Mouse (Mus musculus): ENCODE measurements around the gene Itpr1. TPM values are rescaled to one million over a fixed set of nuclear protein-coding genes. Genes with fewer than 3 reads are reported as not detected.

Itpr1 gene
- polyA plus RNA-seq, 1 experiment = 42.5 TPM

DNA sequence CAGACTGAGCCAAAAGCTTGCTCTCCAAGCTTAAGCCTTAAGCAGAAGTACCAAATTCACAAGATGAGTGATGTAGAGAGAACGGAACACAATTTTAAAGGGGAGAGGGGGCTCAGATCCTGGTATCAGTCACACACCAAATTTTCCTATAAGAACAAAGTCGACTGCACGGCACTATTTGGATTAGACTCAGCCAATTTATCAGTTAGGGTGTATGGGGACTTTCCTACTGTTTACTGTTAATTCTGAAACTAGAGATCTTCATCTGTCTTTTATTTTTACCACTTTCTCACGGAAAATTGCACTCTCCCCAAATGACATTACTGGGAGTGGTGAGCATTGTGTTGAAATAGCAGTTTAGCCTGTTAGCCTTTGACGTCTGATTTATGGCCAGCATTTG, 269.6 kb downstream of the Itpr1 start:
- Histone ChIP-seq H3K9me3 (replicated peaks; ENCODE audit: control insufficient read depth, insufficient read depth, low read length, poor library complexity, severe bottlenecking) (no peaks in the 10 kb centered on the region), H3K36me3 (ENCODE audit: control insufficient read depth, insufficient read depth, low read length, poor library complexity, severe bottlenecking) (peaks cover 11% of the 10 kb centered on the region), H3K4me1 (ENCODE audit: control insufficient read depth, insufficient read depth, low read length) (no peaks in the 10 kb centered on the region), H3K27ac (ENCODE audit: insufficient read depth, low read length) (no peak overlapping the region), H3K9ac (ENCODE audit: low read depth, poor library complexity, severe bottlenecking) (no peak overlapping the region), H3K27me3 (ENCODE audit: control insufficient read depth, insufficient read depth, low read length, poor library complexity, severe bottlenecking) (no peaks in the 10 kb centered on the region), H3K4me3 (ENCODE audit: low read depth, low read length) (no peak overlapping the region)
- no peak for TF ChIP-seq CTCF (IDR thresholded peaks at IDR 0.05; ENCODE audit: low read depth, low read length)
- no peak for TF ChIP-seq EP300 (IDR thresholded peaks at IDR 0.05; ENCODE audit: insufficient read depth, low read depth, low read length)
- TF ChIP-seq POLR2A (IDR thresholded peaks at IDR 0.05; ENCODE audit: insufficient read depth, low read length) = no peak

DNA sequence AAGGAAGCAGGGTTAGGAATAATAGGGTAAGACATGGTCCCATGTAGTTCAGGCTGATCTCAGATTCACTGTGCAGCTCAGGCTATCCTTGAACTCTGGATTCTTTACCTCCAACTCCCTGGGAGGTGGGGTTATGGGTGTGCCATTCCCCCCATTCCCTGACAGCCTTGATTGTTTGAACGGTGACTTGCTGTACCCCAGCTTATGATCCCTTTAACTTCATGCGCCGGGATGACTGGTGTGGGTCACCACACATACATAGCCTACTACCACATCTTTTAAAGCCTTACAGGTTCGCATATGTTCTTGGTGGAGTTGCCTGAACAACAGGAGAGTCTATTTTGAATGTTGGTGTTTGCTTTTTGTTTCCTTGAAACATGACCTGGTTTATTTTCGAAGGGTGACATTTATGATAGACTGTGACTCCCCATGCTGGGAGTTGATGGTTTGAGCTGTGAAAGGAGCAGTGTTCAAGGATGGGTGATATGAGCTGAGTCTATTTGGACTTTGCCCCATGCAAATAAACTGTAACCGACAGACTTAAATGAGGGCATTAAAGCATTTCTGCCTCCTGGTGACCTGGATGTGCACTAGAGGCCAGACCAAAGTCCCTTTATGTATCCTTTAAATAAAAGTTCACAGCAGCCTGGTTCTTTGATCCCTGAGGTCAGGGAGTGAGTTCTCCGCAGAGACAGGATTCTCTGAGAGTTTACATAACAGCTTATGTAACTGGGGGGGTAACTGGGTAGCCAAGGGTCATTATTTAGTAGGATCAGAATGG, 273.5 kb downstream of the Itpr1 start:
- no peak overlapping the region for H3K4me3 ChIP-seq (ENCODE audit: low read depth, low read length)
- H3K9ac ChIP-seq (ENCODE audit: low read depth, poor library complexity, severe bottlenecking) = no peak overlapping the region
- H3K4me1 ChIP-seq (ENCODE audit: control insufficient read depth, insufficient read depth, low read length) = no peaks in the 10 kb centered on the region
- no peaks in the 10 kb centered on the region for H3K27me3 ChIP-seq (ENCODE audit: control insufficient read depth, insufficient read depth, low read length, poor library complexity, severe bottlenecking)
- TF ChIP-seq POLR2A (IDR thresholded peaks at IDR 0.05; ENCODE audit: insufficient read depth, low read length) (no peak), EP300 (IDR thresholded peaks at IDR 0.05; ENCODE audit: insufficient read depth, low read depth, low read length) (no peak)
- no peaks in the 10 kb centered on the region for H3K9me3 ChIP-seq (replicated peaks; ENCODE audit: control insufficient read depth, insufficient read depth, low read length, poor library complexity, severe bottlenecking)
- H3K36me3 ChIP-seq (ENCODE audit: control insufficient read depth, insufficient read depth, low read length, poor library complexity, severe bottlenecking) = peaks cover 21% of the 10 kb centered on the region; the same call in 1 of the 2 replicates
- H3K27ac ChIP-seq (ENCODE audit: insufficient read depth, low read length) = no peak overlapping the region

DNA sequence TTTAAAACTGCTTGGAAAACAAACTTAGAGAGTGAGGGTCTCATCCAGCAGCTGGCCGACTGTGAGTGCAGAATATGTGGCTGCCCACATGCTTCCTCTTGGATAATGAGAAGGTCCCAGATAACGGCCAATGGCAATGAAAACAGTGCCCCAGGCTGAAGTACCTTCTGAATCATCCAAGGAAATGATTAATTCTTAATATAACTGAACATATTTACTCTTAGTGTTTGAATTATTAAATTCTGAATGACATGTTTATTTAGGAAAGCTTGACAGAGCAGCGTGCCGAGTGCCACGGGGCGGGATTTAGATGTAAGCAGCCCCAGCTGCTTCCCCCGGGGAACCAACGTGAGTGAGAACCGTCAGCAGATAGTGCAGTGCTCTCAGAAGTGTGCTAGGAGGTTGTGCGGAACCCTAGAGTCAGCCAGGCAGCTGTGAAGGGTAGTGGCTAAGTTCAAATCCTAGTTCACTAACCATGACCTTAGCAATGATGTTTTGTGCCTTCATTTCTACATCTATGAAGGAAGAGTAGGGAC, 274.5 kb downstream of the Itpr1 start:
- H3K36me3 ChIP-seq (ENCODE audit: control insufficient read depth, insufficient read depth, low read length, poor library complexity, severe bottlenecking) = peaks cover 17% of the 10 kb centered on the region; the same call in 1 of the 2 replicates
- H3K27me3 ChIP-seq (ENCODE audit: control insufficient read depth, insufficient read depth, low read length, poor library complexity, severe bottlenecking) = no peaks in the 10 kb centered on the region
- H3K27ac ChIP-seq (ENCODE audit: insufficient read depth, low read length) = no peak overlapping the region
- no peaks in the 10 kb centered on the region for H3K4me1 ChIP-seq (ENCODE audit: control insufficient read depth, insufficient read depth, low read length)
- no peaks in the 10 kb centered on the region for H3K9me3 ChIP-seq (replicated peaks; ENCODE audit: control insufficient read depth, insufficient read depth, low read length, poor library complexity, severe bottlenecking)
- H3K9ac ChIP-seq (ENCODE audit: low read depth, poor library complexity, severe bottlenecking) = no peak overlapping the region
- no peak overlapping the region for H3K4me3 ChIP-seq (ENCODE audit: low read depth, low read length)
- TF ChIP-seq CTCF (IDR thresholded peaks at IDR 0.05; ENCODE audit: low read depth, low read length) (no peak), EP300 (IDR thresholded peaks at IDR 0.05; ENCODE audit: insufficient read depth, low read depth, low read length) (no peak), POLR2A (IDR thresholded peaks at IDR 0.05; ENCODE audit: insufficient read depth, low read length) (no peak)

DNA sequence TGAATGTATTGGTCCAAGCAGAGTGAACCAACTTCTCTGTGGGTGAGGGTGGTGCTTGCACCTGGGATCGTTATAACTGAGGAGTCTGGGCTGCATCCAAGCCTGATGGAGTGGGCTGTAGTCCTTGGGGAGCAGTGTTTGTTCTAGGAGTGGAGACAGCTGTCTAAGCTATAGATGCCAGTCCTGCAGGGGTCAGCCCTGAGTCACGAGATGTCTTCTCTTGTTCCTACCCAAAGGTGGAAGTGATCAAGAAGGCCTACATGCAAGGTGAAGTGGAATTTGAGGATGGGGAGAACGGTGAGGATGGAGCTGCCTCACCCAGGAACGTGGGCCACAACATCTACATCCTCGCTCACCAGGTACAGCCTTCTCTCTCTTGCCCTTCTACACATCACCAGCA, 275.4 kb downstream of the Itpr1 start:
- H3K27ac ChIP-seq (ENCODE audit: insufficient read depth, low read length) = no peak overlapping the region

DNA sequence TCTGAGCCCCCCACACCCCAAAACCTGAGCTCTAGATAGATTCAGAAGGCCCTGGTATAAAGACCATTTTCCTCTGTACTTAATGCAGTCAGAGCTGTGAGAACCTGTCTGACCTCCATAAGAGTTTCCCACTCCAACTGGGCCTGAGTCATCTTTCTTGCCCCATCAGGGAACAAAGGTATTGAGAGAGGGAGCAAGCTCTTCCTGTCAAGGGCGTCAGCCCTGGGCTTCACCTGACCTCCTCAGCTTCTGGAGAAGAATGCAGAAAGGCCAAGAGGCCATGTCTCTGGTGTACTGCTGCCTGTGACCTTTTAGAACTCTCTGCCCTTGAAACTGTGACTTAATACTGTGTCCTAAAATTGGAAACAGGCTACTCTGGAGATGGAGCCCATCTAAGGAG, 279.1 kb downstream of the Itpr1 start:
- H3K9ac ChIP-seq (ENCODE audit: low read depth, poor library complexity, severe bottlenecking) = no peak overlapping the region
- no peak overlapping the region for H3K4me3 ChIP-seq (ENCODE audit: low read depth, low read length)
- H3K27me3 ChIP-seq (ENCODE audit: control insufficient read depth, insufficient read depth, low read length, poor library complexity, severe bottlenecking) = no peaks in the 10 kb centered on the region
- H3K27ac ChIP-seq (ENCODE audit: insufficient read depth, low read length) = no peak overlapping the region
- peaks cover 29% of the 10 kb centered on the region for H3K36me3 ChIP-seq (ENCODE audit: control insufficient read depth, insufficient read depth, low read length, poor library complexity, severe bottlenecking)
- TF ChIP-seq POLR2A (IDR thresholded peaks at IDR 0.05; ENCODE audit: insufficient read depth, low read length) (no peak), CTCF (IDR thresholded peaks at IDR 0.05; ENCODE audit: low read depth, low read length) (no peak), EP300 (IDR thresholded peaks at IDR 0.05; ENCODE audit: insufficient read depth, low read depth, low read length) (no peak)
- no peaks in the 10 kb centered on the region for H3K4me1 ChIP-seq (ENCODE audit: control insufficient read depth, insufficient read depth, low read length)
- H3K9me3 ChIP-seq (replicated peaks; ENCODE audit: control insufficient read depth, insufficient read depth, low read length, poor library complexity, severe bottlenecking) = no peaks in the 10 kb centered on the region

More for the DNA sequence above, 275.4 kb downstream of the Itpr1 start:
- Histone ChIP-seq H3K4me3 (ENCODE audit: low read depth, low read length) (no peak overlapping the region), H3K9me3 (replicated peaks; ENCODE audit: control insufficient read depth, insufficient read depth, low read length, poor library complexity, severe bottlenecking) (no peaks in the 10 kb centered on the region), H3K27me3 (ENCODE audit: control insufficient read depth, insufficient read depth, low read length, poor library complexity, severe bottlenecking) (no peaks in the 10 kb centered on the region), H3K36me3 (ENCODE audit: control insufficient read depth, insufficient read depth, low read length, poor library complexity, severe bottlenecking) (peaks cover 15% of the 10 kb centered on the region; the same call in 1 of the 2 replicates), H3K4me1 (ENCODE audit: control insufficient read depth, insufficient read depth, low read length) (no peaks in the 10 kb centered on the region), H3K9ac (ENCODE audit: low read depth, poor library complexity, severe bottlenecking) (no peak overlapping the region)
- TF ChIP-seq POLR2A (IDR thresholded peaks at IDR 0.05; ENCODE audit: insufficient read depth, low read length) = no peak
- no peak for TF ChIP-seq EP300 (IDR thresholded peaks at IDR 0.05; ENCODE audit: insufficient read depth, low read depth, low read length)
- no peak for TF ChIP-seq CTCF (IDR thresholded peaks at IDR 0.05; ENCODE audit: low read depth, low read length)

DNA sequence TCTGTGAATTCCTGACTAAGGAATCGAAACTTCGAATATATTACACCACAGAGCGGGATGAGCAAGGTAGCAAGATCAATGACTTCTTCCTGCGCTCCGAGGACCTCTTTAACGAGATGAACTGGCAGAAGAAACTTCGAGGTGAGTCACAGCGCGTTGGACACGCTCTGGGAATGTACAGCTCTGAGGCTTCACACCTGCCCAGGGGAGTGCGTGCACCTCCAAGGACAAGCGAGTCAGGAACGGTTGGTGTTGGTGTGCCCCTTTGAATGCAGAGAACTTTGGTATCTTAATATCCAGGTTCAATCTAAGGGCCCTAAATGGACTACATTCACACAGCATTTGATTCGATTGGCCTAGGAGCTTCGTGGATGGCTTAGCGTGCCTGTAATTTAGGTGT, 280.9 kb downstream of the Itpr1 start:
- Histone ChIP-seq H3K9me3 (replicated peaks; ENCODE audit: control insufficient read depth, insufficient read depth, low read length, poor library complexity, severe bottlenecking) (no peaks in the 10 kb centered on the region; the same call in 1 of the 2 replicates), H3K36me3 (ENCODE audit: control insufficient read depth, insufficient read depth, low read length, poor library complexity, severe bottlenecking) (peaks cover 25% of the 10 kb centered on the region)
- TF ChIP-seq POLR2A (IDR thresholded peaks at IDR 0.05; ENCODE audit: insufficient read depth, low read length) (no peak), CTCF (IDR thresholded peaks at IDR 0.05; ENCODE audit: low read depth, low read length) (no peak), EP300 (IDR thresholded peaks at IDR 0.05; ENCODE audit: insufficient read depth, low read depth, low read length) (no peak)

More for the DNA sequence above, 280.9 kb downstream of the Itpr1 start:
- Histone ChIP-seq H3K4me3 (ENCODE audit: low read depth, low read length) (no peak overlapping the region), H3K27ac (ENCODE audit: insufficient read depth, low read length) (no peak overlapping the region), H3K4me1 (ENCODE audit: control insufficient read depth, insufficient read depth, low read length) (no peaks in the 10 kb centered on the region), H3K27me3 (ENCODE audit: control insufficient read depth, insufficient read depth, low read length, poor library complexity, severe bottlenecking) (no peaks in the 10 kb centered on the region), H3K9ac (ENCODE audit: low read depth, poor library complexity, severe bottlenecking) (no peak overlapping the region)

Data from ES-Bruce4 (cell line).